Mouse (Mus musculus) heart, postnatal 10 days (tissue): ENCODE results near the gene Myo16. TPM values are rescaled to one million over a fixed set of nuclear protein-coding genes. Genes with fewer than 3 reads are reported as not detected.

Experiments used
- DNase-seq, 2 experiments: peaks; one replicate each; pipeline ENCODE4 v3.0.0; 2021
- intact Hi-C: fragments of 180-260 bp; cut with DNase I; formaldehyde crosslinking; loops from one replicate; pipeline ENCODE4 v1.15.1; 2025
- total RNA-seq, 2 experiments: library from RNA; stranded (reverse); gene quantifications; 2 replicates each; pipeline ENCODE4 v1.2.3; 2021

Gene Myo16
- total RNA-seq, 2 experiments from 2014 or later: 7.6 to 8.0 TPM

- intact Hi-C loops: no loop called here
- no peak for DNase-seq
Observed at GRCm38 (mm10) chr8:10292600-10292999, 138.9 kb downstream of the Myo16 start.

- intact Hi-C loops: loop anchor here (5.0 kb wide), 2 partner anchors 258 to 323 kb away; partner anchors contain the start of genes Abhd13 and Lig4
- DNase-seq: peak in 1 of 2 experiments; percentile 3
Observed at GRCm38 (mm10) chr8:10300797-10301196, 147.1 kb downstream of the Myo16 start.

- DNase-seq: no peak
- intact Hi-C loops: loop anchor here (5.0 kb wide), 2 partner anchors 261 to 326 kb away; partner anchors contain the start of genes Abhd13 and Lig4
Observed at GRCm38 (mm10) chr8:10303061-10303460, 149.3 kb downstream of the Myo16 start.

DNA sequence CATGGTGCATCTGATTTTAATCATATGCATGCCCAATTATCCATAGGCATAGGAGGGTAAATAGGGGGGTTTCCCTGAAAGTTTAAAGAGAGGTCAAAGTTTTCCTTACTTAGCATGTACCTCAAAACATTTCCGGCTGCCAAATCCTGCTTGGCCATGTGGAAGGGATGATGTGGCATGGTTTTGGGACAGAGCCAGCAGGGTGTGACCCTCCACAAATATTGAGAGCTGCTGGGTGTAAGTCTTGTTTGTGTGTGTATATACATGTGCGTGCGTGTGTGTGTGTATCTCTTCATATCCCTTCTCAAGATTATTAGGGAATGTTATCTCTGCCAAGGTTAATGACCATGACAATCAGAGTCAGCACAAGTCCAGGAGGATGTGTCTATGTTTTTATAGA lies 150.3 kb downstream of the Myo16 start:
- no peak for DNase-seq
- intact Hi-C loops: loop anchor here (5.0 kb wide), 2 partner anchors 262 to 327 kb away; partner anchors contain the start of genes Abhd13 and Lig4

DNA sequence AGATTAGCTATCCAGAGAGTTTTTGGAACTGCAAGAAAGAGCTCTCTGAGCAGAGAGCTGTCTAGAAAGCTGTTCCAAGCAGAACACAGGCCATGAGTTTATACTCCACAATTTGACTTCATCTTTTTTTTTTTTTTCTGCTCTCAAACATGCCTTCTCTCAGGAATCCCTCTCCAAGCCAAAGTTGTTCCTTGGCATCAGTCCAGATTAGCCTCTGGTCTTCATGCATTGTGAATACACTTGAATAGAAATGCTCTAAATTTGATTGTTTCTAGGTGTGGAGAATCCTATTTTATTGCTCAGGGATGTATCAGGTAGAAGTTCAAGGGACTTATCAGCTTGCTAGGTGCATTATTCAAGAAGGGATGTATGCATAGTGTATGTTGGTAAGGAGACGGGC lies 151.0 kb downstream of the Myo16 start:
- intact Hi-C loops: loop anchor here (5.0 kb wide), 2 partner anchors 262 to 327 kb away; partner anchors contain the start of genes Abhd13 and Lig4
- DNase-seq: no peak

DNA sequence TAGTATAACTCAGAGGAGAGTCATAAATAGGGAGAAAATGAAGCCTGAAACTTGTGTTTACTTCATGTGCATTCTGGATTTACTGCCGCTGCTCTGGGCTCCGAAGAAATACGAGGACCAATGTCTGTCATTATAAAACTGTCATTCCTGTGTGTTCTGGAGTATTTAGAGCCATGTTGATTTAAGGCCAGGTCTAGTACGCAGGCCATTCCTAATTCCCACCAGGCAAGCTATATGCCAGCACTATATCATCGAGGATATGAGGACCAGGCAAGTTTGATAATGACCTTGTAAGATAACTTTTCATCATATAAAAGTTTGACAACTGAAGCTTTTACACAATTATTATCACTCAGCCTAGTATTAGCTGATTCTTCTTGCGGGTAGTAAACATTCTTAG lies 153.6 kb downstream of the Myo16 start:
- intact Hi-C loops: no loop called here
- DNase-seq: no peak

- no peak for DNase-seq
- intact Hi-C loops: no loop called here
Observed at GRCm38 (mm10) chr8:10307770-10308476, 154.2 kb downstream of the Myo16 start.

GRCm38 (mm10) chr8:10310470-10310869 lies 156.8 kb downstream of the Myo16 start:
- intact Hi-C loops: loop anchor here (5.0 kb wide), 1 partner anchor 78 kb away; no protein-coding TSS in a partner anchor

GRCm38 (mm10) chr8:10312316-10312715 lies 158.6 kb downstream of the Myo16 start:
- intact Hi-C loops: loop anchor here (5.0 kb wide), 1 partner anchor 80 kb away; no protein-coding TSS in a partner anchor
- no peak for DNase-seq

More at GRCm38 (mm10) chr8:10310470-10310869, 156.8 kb downstream of the Myo16 start:
- DNase-seq: no peak

DNA sequence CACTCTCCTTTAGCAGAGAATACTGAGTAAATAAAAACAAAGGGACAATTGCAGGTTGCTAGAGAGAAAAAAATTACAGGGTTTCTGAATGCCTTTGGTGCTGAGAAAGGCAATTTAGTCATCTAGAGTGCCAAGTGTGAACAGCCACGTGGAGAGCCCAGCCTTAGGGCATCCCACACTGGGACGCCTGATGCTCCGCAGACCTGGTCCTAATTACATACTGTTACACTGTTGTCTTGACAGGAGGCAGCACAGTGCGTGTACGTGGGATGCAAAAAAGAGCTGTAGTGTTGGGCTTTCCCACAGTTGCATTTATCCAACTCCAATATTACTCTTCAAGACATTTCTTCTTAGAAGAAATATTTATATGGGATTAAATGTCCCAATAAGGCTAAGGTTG lies 162.5 kb downstream of the Myo16 start:
- intact Hi-C loops: no loop called here
- no peak for DNase-seq

DNA sequence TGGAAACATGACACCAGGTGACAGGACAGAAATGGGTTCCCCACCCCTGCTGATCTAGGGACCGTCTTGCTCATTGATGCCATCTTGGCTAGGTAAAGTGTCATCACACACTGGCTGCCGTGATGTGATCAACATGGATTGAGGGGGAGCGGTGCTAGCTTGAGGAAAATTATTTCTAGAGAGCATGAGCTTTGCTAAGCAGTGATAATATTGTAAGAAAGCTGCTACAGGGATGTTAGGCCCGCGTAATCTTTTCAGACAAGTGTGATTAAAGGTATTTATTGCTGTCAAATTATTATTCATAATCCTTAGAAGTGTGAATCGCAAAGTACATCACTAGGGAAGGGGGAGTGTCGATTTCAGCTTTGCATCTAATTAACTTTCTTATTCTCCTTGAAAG lies 164.4 kb downstream of the Myo16 start:
- DNase-seq: no peak
- intact Hi-C loops: no loop called here

- no peak for DNase-seq
- intact Hi-C loops: no loop called here
Observed at GRCm38 (mm10) chr8:10350451-10350850, 196.7 kb downstream of the Myo16 start.

DNA sequence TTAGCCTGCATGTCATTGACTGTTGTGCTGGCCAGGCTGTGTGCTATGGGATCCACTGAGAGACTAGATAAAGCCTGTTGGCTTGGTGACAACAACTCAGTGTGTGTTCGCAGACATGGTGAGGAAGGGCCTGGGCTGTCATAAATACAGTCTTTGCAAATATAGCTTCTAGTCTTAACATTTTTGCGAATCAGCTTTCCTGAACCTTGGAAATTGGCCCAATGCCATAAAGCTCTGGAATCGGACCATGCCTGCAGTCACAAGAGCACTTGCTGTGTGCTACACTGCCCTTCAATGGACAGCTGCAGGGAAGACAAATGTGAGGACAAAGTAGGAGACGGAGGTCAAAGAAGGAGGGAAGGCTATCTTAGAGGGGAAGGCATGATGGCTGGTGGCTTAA lies 205.0 kb downstream of the Myo16 start:
- intact Hi-C loops: no loop called here
- no peak for DNase-seq

DNA sequence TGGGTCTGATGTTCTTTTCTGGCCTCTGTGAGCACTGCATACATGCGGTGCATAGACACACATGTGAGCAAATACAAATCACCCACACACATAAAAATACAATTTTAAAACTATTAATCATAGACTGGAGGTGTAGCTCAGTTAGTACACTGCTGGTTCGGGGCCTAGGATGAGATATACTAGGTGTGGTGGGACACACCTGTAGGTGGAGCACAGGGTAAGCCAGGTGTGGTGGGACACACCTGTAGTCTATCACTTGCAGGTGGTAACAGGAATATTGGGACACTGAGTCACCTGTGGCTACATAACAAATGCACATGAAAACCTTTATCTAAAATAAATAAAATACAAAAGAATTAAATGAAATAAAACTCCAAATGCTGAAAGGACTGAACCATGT lies 209.2 kb downstream of the Myo16 start:
- intact Hi-C loops: no loop called here
- no peak for DNase-seq

GRCm38 (mm10) chr8:10363654-10364406 lies 210.1 kb downstream of the Myo16 start:
- no peak for DNase-seq
- intact Hi-C loops: no loop called here

DNA sequence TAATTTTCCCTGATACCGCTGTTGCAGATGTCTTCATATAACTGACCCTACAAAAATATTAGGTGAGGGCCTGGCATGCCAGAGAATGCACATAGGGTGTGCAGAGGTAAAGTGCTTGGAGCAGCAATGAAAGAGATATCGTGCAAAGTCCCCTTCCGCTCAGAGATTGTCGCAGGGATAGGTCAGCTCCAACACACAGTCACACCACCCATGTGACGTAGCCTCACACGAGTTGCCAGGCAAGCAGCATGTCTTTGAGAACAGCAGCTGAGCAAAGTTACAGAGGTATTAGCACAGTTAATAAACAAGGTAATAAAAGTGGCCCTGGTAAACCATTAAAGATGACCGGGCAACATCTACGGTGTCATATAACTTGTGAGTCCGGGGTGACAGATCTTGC lies 212.4 kb downstream of the Myo16 start:
- no peak for DNase-seq
- intact Hi-C loops: no loop called here

DNA sequence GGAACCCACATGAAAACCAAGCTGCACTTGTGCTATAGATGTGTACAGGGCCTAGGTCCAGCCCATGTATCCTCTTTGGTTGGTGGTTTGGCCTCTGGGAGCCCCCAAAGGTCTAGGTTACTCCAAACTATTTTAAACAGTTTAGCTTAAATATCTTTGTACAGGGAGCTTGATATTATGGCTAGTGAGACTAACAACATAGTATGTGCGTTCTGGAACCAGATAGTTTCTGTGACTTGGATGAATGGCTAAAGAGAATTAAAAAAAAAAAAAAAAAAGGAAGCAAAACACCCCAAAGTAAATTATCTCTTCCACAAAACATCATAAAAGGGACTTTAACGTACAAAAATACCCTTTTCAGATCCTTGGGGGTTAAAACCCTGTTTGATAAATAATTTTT lies 218.9 kb downstream of the Myo16 start:
- intact Hi-C loops: no loop called here
- no peak for DNase-seq

DNA sequence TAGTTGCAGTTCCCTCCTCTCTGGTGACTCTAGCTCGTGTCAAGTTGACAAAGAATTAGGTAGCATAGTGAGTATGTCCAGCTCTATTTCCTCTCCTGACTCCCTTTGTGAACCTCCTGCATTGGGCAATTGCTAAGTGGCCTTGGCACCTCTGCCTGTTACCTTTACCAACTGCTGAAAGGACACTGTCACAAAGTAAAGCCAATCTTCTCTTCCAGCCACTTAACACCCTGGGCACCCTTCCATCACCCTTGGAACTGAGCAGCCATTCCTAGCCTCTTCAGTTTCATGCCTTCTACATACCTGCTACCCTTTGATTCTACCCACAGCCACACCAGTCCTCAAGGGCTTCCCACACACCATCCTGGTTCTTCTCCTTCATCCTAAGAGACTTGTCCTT lies 233.4 kb downstream of the Myo16 start:
- intact Hi-C loops: no loop called here
- DNase-seq: peak; percentile 80 to 84

GRCm38 (mm10) chr8:10391096-10391683 lies 237.5 kb downstream of the Myo16 start:
- intact Hi-C loops: no loop called here
- DNase-seq: no peak

- intact Hi-C loops: no loop called here
- no peak for DNase-seq
Observed at GRCm38 (mm10) chr8:10391913-10392312, 238.2 kb downstream of the Myo16 start.

DNA sequence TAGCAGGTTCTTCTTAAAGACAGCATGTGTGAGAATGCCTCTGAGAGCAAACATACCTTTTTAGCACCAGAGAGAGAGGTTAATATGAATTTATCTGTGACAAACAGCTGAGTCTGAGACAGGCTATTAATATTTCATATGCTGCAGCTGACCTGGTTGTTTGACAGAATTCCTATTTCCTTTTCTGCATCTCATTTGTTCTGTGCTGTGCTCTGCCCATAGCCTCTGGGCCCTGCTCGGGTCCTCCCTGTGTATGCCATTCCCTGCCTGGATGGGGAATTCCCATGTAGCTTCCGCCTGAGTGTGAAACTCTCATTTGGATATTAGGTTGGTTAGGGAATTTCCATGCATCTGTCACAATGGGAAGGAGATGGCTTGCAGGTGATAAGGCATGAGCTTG lies 240.8 kb downstream of the Myo16 start:
- intact Hi-C loops: no loop called here
- DNase-seq: no peak
